Mouse (Mus musculus): ENCODE data around the gene Ypel4. TPM values are rescaled to one million over a fixed set of nuclear protein-coding genes. Genes with fewer than 3 reads are reported as not detected.

The Ypel4 gene
- polyA plus RNA-seq, 1 experiment from 2014 or later: 1.6 TPM

DNA sequence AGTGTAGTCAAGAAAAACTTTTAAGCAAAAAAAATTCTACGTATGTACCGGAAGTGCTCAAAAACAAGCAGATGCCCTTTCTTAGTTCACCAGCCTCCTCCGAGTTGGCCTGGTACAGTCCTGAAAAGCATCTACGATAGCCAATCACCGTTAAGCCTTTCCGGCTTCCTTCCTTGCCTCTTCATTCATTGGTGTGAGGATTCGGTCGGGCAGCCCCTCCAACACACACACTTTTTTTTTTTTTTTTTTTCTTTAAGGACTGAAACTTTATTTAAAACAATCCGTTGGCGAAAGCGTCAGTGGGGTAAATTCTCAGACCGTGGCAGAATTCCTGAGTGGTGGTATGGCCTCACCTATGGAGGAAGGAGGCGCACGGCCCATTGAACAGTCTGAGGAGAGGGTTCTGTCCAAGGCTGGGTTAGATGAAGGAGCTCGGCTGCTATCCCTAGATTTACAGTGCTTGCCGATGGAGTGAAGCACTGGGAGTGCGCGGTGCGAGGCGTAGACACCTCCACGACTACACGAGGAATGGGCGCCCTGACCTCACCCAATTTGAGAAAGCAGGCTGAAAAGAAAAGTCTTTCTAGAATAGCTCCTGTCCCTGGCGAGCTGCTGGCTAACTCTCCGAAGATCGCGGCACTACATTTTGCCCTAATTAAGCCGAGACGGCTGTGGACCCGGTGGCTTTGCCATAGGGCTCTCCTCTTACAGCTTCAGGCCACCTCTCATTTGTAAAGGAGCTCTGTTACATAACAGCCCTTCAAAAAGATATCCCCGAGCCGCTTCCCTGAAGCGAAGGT, 18.1 kb upstream of the Ypel4 start:
- Histone ChIP-seq H3K4me3 (ENCODE audit: low read depth, low read length) (peak overlapping the region; percentile 93), H3K27me3 (ENCODE audit: control insufficient read depth, insufficient read depth, low read length) (no peaks in the 10 kb centered on the region), H3K36me3 (ENCODE audit: control insufficient read depth, insufficient read depth, low read length) (no peaks in the 10 kb centered on the region; the same call in 1 of the 2 replicates), H3K4me1 (replicated peaks; ENCODE audit: control insufficient read depth, insufficient read depth) (no peaks in the 10 kb centered on the region), H3K9me3 (ENCODE audit: control insufficient read depth, low read length) (no peaks in the 10 kb centered on the region), H3K27ac (replicated peaks) (peak overlapping the region; percentile 97), H3K4me2 (replicated peaks; ENCODE audit: low read depth) (peak overlapping the region; percentile 79), H3K9ac (ENCODE audit: low read length) (peak overlapping the region; percentile 69)
- TF ChIP-seq EP300 (optimal IDR thresholded peaks at IDR 0.05) (peak; percentile 93), CTCF (IDR thresholded peaks at IDR 0.05; ENCODE audit: low read depth) (no peak)
- WGBS: under 1% methylated on average over 33 of the region's 33 CpGs
- peak; percentile 95 for ATAC-seq (ENCODE audit: low FRiP score, low TSS enrichment)
- peak; percentile 64 for DNase-seq (ENCODE audit: low spot score)

DNA sequence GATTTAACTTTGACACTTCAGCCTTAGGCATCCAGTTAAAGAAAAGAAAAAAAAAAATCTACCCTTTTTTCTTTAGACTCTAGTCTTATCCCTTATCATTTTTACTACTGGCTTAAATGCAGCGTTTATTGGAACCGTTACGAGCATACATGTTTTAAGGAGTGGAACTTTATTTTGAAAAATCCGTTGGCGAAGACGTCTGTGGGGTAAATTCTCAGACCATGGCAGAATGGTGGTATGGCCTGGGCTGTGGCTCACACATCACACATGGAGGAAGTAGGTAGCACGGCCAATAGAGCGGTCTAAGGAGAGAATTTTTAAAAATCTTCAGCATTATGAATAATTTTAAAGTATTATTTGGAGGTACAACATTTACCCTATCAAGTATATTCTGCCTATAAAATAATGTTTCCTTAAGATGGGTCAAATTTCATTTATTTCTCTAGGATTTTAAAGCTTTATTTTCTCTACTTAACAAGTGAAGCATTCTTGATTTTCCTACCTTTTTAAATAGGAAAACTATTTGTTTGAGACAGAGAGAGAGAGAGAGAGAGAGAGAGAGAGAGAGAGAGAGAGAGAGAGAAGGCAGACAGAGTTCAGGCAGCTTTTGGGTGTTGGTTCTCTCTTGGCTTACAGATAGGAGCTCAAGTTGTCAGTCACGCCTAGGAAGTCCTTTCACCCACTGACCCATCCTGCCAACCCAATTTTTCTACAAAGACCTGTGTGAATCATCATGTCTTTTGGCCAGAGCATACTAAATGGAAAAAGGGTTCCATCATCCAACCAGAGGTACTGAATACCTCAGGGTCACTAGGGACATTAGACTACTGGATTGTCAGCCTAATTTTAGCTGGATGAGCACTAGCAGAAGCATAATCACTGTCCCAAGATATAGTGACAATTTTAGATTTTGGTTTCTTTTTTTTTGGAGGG, 17.2 kb upstream of the Ypel4 start:
- H3K4me3 ChIP-seq (ENCODE audit: low read depth, low read length): peak overlapping the region; percentile 93
- no peak for DNase-seq (ENCODE audit: low spot score)
- H3K4me1 ChIP-seq (replicated peaks; ENCODE audit: control insufficient read depth, insufficient read depth): no peaks in the 10 kb centered on the region
- no peaks in the 10 kb centered on the region for H3K9me3 ChIP-seq (ENCODE audit: control insufficient read depth, low read length)
- peak overlapping the region; percentile 69 for H3K9ac ChIP-seq (ENCODE audit: low read length)
- no peak for ATAC-seq (ENCODE audit: low FRiP score, low TSS enrichment)
- peak overlapping the region; percentile 91 for H3K27ac ChIP-seq (replicated peaks)
- TF ChIP-seq CTCF (IDR thresholded peaks at IDR 0.05; ENCODE audit: low read depth): no peak
- no peaks in the 10 kb centered on the region for H3K27me3 ChIP-seq (ENCODE audit: control insufficient read depth, insufficient read depth, low read length)
- WGBS: 17% methylated on average over 9 of the region's 9 CpGs
- H3K36me3 ChIP-seq (ENCODE audit: control insufficient read depth, insufficient read depth, low read length): no peaks in the 10 kb centered on the region
- H3K4me2 ChIP-seq (replicated peaks; ENCODE audit: low read depth): peak overlapping the region; percentile 79

DNA sequence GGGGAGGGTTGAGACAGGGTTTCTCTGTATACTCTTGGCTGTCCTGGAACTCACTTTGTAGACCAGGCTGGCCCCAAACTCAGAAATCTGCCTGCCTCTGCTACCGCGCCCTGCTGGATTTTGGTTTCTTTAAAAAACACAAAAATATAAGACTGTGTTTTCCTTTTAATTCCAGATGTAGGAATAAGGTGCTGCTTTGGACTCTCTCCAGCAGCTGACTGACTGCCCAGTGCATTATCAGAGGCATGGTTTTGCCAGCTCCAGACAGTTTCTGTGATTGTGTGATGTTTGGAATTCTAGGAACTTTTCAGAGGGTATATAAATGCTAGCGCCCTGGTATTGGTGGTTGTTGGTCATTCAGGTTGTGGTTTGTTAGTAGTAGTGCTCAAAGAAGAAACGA, 16.5 kb upstream of the Ypel4 start:
- Histone ChIP-seq H3K27ac (replicated peaks) (no peak overlapping the region), H3K36me3 (ENCODE audit: control insufficient read depth, insufficient read depth, low read length) (no peaks in the 10 kb centered on the region), H3K4me2 (replicated peaks; ENCODE audit: low read depth) (no peak overlapping the region), H3K4me1 (replicated peaks; ENCODE audit: control insufficient read depth, insufficient read depth) (no peaks in the 10 kb centered on the region), H3K9me3 (ENCODE audit: control insufficient read depth, low read length) (no peaks in the 10 kb centered on the region), H3K9ac (ENCODE audit: low read length) (no peak overlapping the region), H3K27me3 (ENCODE audit: control insufficient read depth, insufficient read depth, low read length) (no peaks in the 10 kb centered on the region), H3K4me3 (ENCODE audit: low read depth, low read length) (no peak overlapping the region)
- DNase-seq (ENCODE audit: low spot score): no peak
- no peak for TF ChIP-seq CTCF (IDR thresholded peaks at IDR 0.05; ENCODE audit: low read depth)
- TF ChIP-seq EP300 (optimal IDR thresholded peaks at IDR 0.05): no peak
- 98% methylated on average over 4 of the region's 4 CpGs for WGBS
- no peak for ATAC-seq (ENCODE audit: low FRiP score, low TSS enrichment)

DNA sequence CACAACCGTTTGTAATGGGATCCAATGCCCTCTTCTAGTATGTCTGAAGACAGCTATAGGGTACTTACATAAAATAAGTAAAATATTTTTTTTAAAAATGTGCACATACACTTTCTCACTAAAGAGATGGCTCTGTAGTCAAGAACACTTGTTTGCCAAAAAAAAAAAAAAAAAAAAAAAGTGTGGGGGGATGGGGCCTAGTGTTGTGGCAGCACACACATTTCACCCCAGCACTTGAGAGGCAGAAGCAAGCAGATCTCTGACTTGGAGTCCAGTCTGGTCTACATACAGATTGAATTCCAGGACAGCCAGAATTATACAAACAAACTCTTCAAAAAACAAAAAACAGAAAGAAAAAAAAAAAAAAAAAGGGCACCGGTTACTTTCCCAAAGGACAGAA, 13.1 kb upstream of the Ypel4 start:
- Histone ChIP-seq H3K4me1 (replicated peaks; ENCODE audit: control insufficient read depth, insufficient read depth) (no peaks in the 10 kb centered on the region), H3K36me3 (ENCODE audit: control insufficient read depth, insufficient read depth, low read length) (peaks cover 6% of the 10 kb centered on the region), H3K4me2 (replicated peaks; ENCODE audit: low read depth) (no peak overlapping the region), H3K27me3 (ENCODE audit: control insufficient read depth, insufficient read depth, low read length) (no peaks in the 10 kb centered on the region), H3K4me3 (ENCODE audit: low read depth, low read length) (no peak overlapping the region), H3K9ac (ENCODE audit: low read length) (no peak overlapping the region), H3K27ac (replicated peaks) (no peak overlapping the region), H3K9me3 (ENCODE audit: control insufficient read depth, low read length) (no peaks in the 10 kb centered on the region)
- DNase-seq (ENCODE audit: low spot score): no peak
- 94% methylated on average over 2 of the region's 2 CpGs for WGBS
- TF ChIP-seq EP300 (optimal IDR thresholded peaks at IDR 0.05) (no peak), CTCF (IDR thresholded peaks at IDR 0.05; ENCODE audit: low read depth) (no peak)
- no peak for ATAC-seq (ENCODE audit: low FRiP score, low TSS enrichment)

DNA sequence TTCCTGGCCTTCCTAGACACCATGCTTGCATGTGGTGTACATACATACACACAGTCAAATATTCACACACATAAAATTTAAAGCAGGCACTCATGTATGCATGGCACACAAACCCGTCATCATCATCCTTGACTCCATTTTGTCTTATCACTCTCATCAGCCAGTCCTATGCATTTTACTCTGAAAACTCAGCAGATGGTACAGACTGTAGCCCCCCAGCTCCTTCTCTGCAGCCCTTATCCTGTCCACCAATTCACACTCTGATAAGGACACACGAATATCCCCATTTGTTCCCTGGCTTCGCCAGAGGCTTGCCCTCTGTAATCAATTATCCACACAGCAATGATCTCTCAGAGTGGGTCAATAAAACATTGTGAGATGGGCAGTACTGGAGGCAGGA, 12.7 kb upstream of the Ypel4 start:
- Histone ChIP-seq H3K4me1 (replicated peaks; ENCODE audit: control insufficient read depth, insufficient read depth) (0 out of 2 replicates have a peak, but pooled peaks cover 1% of the 10 kb centered on the region), H3K9ac (ENCODE audit: low read length) (no peak overlapping the region), H3K27me3 (ENCODE audit: control insufficient read depth, insufficient read depth, low read length) (no peaks in the 10 kb centered on the region), H3K4me3 (ENCODE audit: low read depth, low read length) (no peak overlapping the region), H3K27ac (replicated peaks) (no peak overlapping the region), H3K4me2 (replicated peaks; ENCODE audit: low read depth) (no peak overlapping the region), H3K36me3 (ENCODE audit: control insufficient read depth, insufficient read depth, low read length) (peaks cover 6% of the 10 kb centered on the region), H3K9me3 (ENCODE audit: control insufficient read depth, low read length) (no peaks in the 10 kb centered on the region)
- TF ChIP-seq EP300 (optimal IDR thresholded peaks at IDR 0.05) (no peak), CTCF (IDR thresholded peaks at IDR 0.05; ENCODE audit: low read depth) (no peak)
- ATAC-seq (ENCODE audit: low FRiP score, low TSS enrichment): no peak
- DNase-seq (ENCODE audit: low spot score): no peak
- WGBS: 73% methylated on average over 3 of the region's 3 CpGs
